Mouse (Mus musculus) v-Abl transformed pro-B cells (cell line): ENCODE results near the gene Eif3g.

Source experiments
- in situ Hi-C, 2 experiments: fragments of 400-800 bp; cut with MboI; formaldehyde crosslinking; loops; one replicate each; pipeline ENCODE4 v1.15.1; 2025; ENCODE audit not compliant: unreplicated experiment in 2 of 2

Eif3g gene

DNA sequence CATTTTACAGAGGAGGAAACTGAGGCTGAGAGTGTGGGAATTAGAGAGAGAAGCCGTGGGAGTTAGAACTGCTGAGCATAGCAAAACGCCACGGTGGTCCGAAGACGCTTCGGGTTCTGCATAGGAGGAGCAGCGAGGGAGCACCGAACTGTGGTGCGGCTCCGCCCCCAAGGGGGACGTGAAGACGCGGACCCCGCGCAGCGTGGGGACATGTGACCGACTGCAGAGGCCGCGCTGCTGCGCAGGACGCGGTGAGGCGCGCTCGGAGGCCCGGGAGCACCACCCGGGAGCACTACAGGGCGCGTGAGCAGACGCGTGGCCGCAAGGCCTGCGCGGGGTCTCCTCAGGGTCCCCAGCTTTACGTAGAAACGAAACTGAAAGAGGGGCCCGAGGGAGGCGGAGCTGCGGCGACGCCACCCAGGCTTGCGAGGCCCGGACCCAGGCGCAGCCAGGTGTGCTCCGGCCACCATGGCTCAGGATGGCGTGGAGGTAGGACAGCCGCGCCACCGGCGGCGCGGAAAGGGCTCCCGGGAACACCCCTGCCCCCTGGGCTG is 29.9 kb downstream of the Eif3g start, which contains the start of gene A230050P20Rik:
Gene A230050P20Rik (plus strand): TSS at position 195 of the 554 bp plus-strand sequence.
- in situ Hi-C loops, result loop anchor here in 1 of 2 experiments (25.0 kb wide), 1 partner anchor 306 kb away; no protein-coding TSS in a partner anchor

DNA sequence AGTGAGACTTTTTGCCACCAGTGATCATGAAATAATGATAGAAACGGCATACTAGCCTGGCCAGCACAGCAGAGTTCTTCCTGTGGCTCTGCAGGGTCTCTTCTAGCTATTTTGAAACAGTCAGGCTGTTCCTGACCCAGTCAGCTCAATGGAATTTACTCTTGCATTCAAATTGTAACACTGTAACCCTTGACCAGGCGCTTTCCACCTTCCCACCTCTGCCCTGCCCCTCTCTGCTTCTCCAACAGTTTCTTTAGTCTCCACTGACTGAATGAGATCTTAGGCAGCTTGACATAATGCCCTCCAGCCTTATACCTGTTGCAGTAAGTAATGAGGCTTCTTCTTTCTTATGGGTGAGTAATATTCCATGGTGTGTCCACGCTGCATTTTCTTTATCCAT is 31.5 kb downstream of the Eif3g start:
- in situ Hi-C loops, result loop anchor here in 1 of 2 experiments (25.0 kb wide), 1 partner anchor 305 kb away; no protein-coding TSS in a partner anchor

DNA sequence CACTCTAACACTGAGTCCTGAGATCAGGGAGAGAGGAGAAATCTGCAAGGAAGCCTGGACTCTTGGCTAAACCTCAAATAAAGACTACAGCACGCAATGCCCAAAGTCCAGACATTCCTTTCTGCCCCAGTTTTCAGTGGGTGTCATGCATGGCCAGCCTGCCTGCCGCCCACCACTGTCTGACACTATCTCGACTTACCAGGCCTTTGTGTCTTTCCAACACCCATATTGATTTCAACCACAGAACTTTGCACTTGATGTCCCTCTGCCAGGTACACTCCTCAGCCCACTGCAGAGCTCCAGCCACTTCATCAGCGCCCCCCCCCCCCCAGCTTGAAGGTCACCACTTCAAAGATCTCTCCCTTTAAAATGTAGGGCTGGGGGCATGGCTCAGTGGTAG is 36.2 kb downstream of the Eif3g start:
- in situ Hi-C loops, result loop anchor here in 1 of 2 experiments (25.0 kb wide), 1 partner anchor 300 kb away; no protein-coding TSS in a partner anchor

DNA sequence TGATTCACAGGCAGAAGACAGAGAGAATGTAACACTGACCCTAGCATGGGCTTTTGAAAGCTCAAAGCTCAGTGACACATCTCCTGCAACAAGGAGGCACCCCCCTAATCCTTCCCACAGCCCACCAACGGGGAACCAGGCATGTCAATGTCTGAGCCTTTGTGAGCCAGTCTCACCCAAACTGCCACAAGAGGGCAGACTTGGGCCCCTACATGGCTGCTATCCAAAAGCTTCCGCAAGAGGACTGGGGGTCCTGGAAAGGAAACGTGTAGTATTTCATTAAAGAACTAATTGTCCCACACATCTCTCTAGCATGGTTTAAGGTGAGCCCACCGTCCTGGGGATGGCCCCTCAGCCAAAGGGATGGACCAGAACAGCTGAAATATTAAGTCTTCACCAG is 36.6 kb downstream of the Eif3g start:
- in situ Hi-C loops, result loop anchor here in 1 of 2 experiments (25.0 kb wide), 1 partner anchor 300 kb away; no protein-coding TSS in a partner anchor

DNA sequence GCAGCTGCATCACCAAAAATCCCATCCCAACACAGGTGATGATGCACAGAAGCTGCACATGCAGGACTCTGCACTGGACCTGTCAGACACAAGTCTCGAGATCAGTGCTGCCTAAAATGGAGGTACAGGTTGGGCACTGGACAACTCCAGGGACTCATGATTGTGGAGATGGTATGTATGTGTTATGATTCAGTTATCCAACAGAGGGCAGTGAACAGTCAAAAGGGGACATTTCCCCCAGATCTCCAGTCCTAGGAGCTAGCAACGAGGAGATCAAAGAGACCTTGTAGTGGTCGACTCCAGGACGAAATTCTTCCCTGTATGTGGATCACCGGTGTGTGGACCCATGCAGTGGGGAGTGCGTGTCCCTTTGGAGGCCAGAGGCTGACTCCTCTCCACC is 38.5 kb downstream of the Eif3g start:
- in situ Hi-C loops, result loop anchor here in 1 of 2 experiments (25.0 kb wide), 1 partner anchor 298 kb away; no protein-coding TSS in a partner anchor

DNA sequence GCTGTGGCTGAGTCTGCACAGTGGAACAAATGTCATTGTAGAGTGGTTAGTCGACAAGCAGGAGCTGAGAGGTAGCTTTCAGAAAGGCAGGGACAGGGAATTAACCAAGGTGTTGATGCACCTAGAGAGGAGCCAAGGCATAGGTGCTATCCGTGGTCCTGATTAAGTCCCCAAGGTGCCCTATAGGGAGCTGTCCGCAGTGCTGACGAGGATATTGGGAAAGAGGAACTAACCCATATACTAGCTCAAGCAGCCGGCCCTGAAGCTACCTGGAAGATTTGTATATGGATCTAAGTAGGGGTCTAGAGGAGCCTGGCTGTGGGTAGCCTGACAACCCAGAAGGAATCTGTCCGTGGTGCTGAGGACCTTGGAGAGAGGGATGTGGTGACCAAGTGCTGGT is 41.3 kb downstream of the Eif3g start:
- in situ Hi-C loops, result loop anchor here in 1 of 2 experiments (25.0 kb wide), 1 partner anchor 295 kb away; no protein-coding TSS in a partner anchor

DNA sequence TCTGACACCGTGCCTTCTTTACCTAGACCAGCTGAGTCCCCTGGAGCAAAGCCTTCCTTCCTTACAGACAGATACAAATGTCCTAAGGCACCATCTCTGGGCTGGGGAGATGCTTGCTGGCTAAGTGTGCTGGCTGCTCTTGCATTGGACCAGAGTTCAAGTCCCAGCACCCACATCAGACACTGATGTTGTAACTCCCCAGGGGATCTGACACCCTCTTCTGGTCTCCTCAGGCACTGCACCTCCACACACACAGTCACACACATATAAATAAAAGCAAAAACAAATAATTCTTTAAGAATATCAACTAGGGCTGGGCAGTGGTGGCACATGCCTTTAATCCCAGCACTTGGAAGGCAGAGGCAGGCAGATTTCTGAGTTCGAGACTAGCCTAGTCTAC is 48.2 kb downstream of the Eif3g start:
- in situ Hi-C loops, result loop anchor here in 1 of 2 experiments (25.0 kb wide), 1 partner anchor 288 kb away; no protein-coding TSS in a partner anchor
